Mouse (Mus musculus) lung, adult 2 months (tissue): ENCODE measurements around the gene Phkb.

Experiments used
- CTCF ChIP-seq: fragments of 200-500 bp; IDR thresholded peaks from 2 replicates; pipeline ENCODE4 v1.5.1; 2011; ENCODE audit warnings: mild to moderate bottlenecking, low read length, control low read depth; ENCODE audit not compliant: insufficient read depth
- POLR2A ChIP-seq: fragments of 200-500 bp; IDR thresholded peaks from 2 replicates; pipeline ENCODE4 v1.6.1; 2011; ENCODE audit warnings: low read depth, mild to moderate bottlenecking, control low read depth, low read length, borderline replicate concordance; ENCODE audit errors: extremely low read depth

- TF ChIP-seq POLR2A, result no peak
- no peak for TF ChIP-seq CTCF
Observed at GRCm38 (mm10) chr8:86028646-86029312, 188.0 kb downstream of the Phkb start.
